Mouse (Mus musculus): ENCODE data around the gene Adat1.

GRCm38 (mm10) chr8:111933348-111934076, 58.6 kb downstream of the Adat1 start, which contains the start of gene Tmem231:
- TF ChIP-seq CTCF (IDR thresholded peaks at IDR 0.05; ENCODE audit: low read depth, low read length) (no peak), POLR2A (IDR thresholded peaks at IDR 0.05; ENCODE audit: insufficient read depth, low read length) (peak; percentile 55)
